Mouse (Mus musculus): Measurements from ENCODE around the gene Polr3b. TPM values are rescaled to one million over a fixed set of nuclear protein-coding genes. Genes with fewer than 3 reads are reported as not detected.

The Polr3b gene
- polyA plus RNA-seq, 1 experiment from 2014 or later, result 19.2 TPM

- 88% methylated on average over 7 of the region's 7 CpGs for WGBS
- no peak overlapping the region for H3K9ac ChIP-seq (ENCODE audit: low read length)
- no peaks in the 10 kb centered on the region for H3K36me3 ChIP-seq (ENCODE audit: control insufficient read depth, insufficient read depth, low read length)
- H3K9me3 ChIP-seq (ENCODE audit: control insufficient read depth, low read length), result no peaks in the 10 kb centered on the region
- no peak overlapping the region for H3K4me2 ChIP-seq (ENCODE audit: low read depth)
- no peak overlapping the region for H3K4me3 ChIP-seq (ENCODE audit: low read depth, low read length)
- DNase-seq (ENCODE audit: low spot score) (no peak), ATAC-seq (ENCODE audit: insufficient read depth, low FRiP score, low TSS enrichment) (no peak)
- 0 out of 2 replicates have a peak, but pooled peaks cover 3% of the 10 kb centered on the region for H3K4me1 ChIP-seq (ENCODE audit: control insufficient read depth, insufficient read depth, low read length)
- no peaks in the 10 kb centered on the region for H3K27me3 ChIP-seq (ENCODE audit: control insufficient read depth, insufficient read depth, low read length)
- no peak overlapping the region for H3K27ac ChIP-seq (ENCODE audit: low read depth, low read length)
Measured at GRCm38 (mm10) chr10:84582236-84582635, 39.9 kb upstream of the Polr3b start.

DNA sequence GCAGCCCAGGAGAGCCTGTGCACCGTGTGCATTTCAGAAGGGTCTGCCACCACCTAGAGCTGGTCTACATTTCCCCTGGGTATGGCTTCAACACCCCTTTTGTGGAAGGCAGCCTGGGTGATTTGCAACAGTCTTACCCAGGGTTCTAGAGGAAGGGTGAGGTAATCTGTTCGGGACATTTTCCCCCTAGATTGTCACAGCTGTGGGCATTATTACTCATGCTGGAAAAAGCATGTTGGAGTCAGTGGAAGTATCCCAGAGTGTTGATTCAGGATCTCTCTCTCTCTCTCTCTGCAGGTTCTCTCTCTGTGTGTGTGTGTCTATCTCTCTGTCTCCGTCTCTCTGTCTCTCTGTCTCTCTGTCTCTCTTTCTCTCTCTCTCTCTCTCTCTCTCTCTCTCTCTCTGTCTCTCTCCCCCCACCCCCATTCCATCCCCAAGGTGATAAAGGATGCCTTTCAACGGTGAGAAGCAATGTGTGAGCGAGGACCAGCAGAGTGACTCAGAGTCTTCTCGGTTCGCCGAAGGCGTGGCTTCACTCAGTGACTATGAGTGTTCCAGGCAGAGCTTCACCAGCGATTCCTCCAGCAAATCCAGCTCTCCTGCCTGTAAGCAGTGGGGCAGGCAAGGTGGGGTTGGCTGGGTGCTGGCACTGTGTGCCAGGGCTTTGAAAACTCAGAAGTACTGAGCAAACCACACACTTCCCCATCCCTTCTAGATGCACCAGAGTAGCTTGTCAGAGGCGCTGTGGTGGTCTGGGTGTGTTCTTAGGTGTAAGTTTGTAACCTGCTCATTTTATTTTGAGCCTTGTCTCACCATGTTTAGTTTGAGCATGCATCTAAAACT lies 37.4 kb upstream of the Polr3b start:
- Histone ChIP-seq H3K9me3 (ENCODE audit: control insufficient read depth, low read length) (no peaks in the 10 kb centered on the region), H3K27ac (ENCODE audit: low read depth, low read length) (no peak overlapping the region), H3K4me2 (ENCODE audit: low read depth) (no peak overlapping the region), H3K27me3 (ENCODE audit: control insufficient read depth, insufficient read depth, low read length) (no peaks in the 10 kb centered on the region), H3K4me1 (ENCODE audit: control insufficient read depth, insufficient read depth, low read length) (no peaks in the 10 kb centered on the region), H3K9ac (ENCODE audit: low read length) (no peak overlapping the region), H3K4me3 (ENCODE audit: low read depth, low read length) (no peak overlapping the region), H3K36me3 (ENCODE audit: control insufficient read depth, insufficient read depth, low read length) (no peaks in the 10 kb centered on the region)
- ATAC-seq (ENCODE audit: insufficient read depth, low FRiP score, low TSS enrichment) (no peak), DNase-seq (ENCODE audit: low spot score) (no peak)
- WGBS, result 77% methylated on average over 11 of the region's 11 CpGs

- 93% methylated on average over 2 of the region's 2 CpGs for WGBS
- no peak for DNase-seq (ENCODE audit: low spot score)
- H3K27me3 ChIP-seq (ENCODE audit: control insufficient read depth, insufficient read depth, low read length), result no peaks in the 10 kb centered on the region
- H3K9me3 ChIP-seq (ENCODE audit: control insufficient read depth, low read length), result no peaks in the 10 kb centered on the region
- no peak overlapping the region for H3K4me2 ChIP-seq (ENCODE audit: low read depth)
- H3K27ac ChIP-seq (ENCODE audit: low read depth, low read length), result no peak overlapping the region
- H3K9ac ChIP-seq (ENCODE audit: low read length), result no peak overlapping the region
- no peak for ATAC-seq (ENCODE audit: insufficient read depth, low FRiP score, low TSS enrichment)
- no peaks in the 10 kb centered on the region for H3K36me3 ChIP-seq (ENCODE audit: control insufficient read depth, insufficient read depth, low read length)
- no peaks in the 10 kb centered on the region for H3K4me1 ChIP-seq (ENCODE audit: control insufficient read depth, insufficient read depth, low read length)
- no peak overlapping the region for H3K4me3 ChIP-seq (ENCODE audit: low read depth, low read length)
Measured at GRCm38 (mm10) chr10:84585294-84585650, 36.8 kb upstream of the Polr3b start.

DNA sequence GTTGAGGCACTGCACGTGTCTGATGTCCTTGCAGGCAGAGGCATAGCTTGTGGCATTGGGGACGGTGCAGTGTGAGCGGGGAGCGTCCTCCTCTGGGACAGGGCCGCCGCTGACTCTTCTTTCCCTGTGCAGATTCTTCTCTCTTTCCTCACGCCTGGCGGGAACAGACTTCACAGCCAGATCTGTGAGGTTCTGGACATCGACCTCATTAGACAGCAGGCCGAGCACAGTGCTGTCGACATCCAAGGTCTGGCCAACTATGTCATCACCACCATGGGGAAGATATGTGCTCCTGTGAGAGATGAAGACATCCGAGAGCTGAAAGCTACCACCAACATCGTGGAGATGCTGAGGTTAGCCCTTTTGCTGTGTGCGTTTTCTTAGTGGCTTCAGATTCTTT lies 31.1 kb upstream of the Polr3b start:
- no peak for DNase-seq (ENCODE audit: low spot score)
- no peak overlapping the region for H3K9ac ChIP-seq (ENCODE audit: low read length)
- no peak for ATAC-seq (ENCODE audit: insufficient read depth, low FRiP score, low TSS enrichment)
- H3K4me3 ChIP-seq (ENCODE audit: low read depth, low read length), result no peak overlapping the region
- no peaks in the 10 kb centered on the region for H3K9me3 ChIP-seq (ENCODE audit: control insufficient read depth, low read length)
- no peaks in the 10 kb centered on the region for H3K4me1 ChIP-seq (ENCODE audit: control insufficient read depth, insufficient read depth, low read length)
- no peak overlapping the region for H3K27ac ChIP-seq (ENCODE audit: low read depth, low read length)
- WGBS, result 91% methylated on average over 14 of the region's 14 CpGs
- H3K36me3 ChIP-seq (ENCODE audit: control insufficient read depth, insufficient read depth, low read length), result no peaks in the 10 kb centered on the region
- H3K4me2 ChIP-seq (ENCODE audit: low read depth), result no peak overlapping the region
- no peaks in the 10 kb centered on the region for H3K27me3 ChIP-seq (ENCODE audit: control insufficient read depth, insufficient read depth, low read length)

- WGBS, result 98% methylated on average over 2 of the region's 2 CpGs
- no peak overlapping the region for H3K27ac ChIP-seq (ENCODE audit: low read depth, low read length)
- ATAC-seq (ENCODE audit: insufficient read depth, low FRiP score, low TSS enrichment) (no peak), DNase-seq (ENCODE audit: low spot score) (no peak)
- H3K36me3 ChIP-seq (ENCODE audit: control insufficient read depth, insufficient read depth, low read length), result no peaks in the 10 kb centered on the region
- H3K9me3 ChIP-seq (ENCODE audit: control insufficient read depth, low read length), result no peaks in the 10 kb centered on the region
- H3K27me3 ChIP-seq (ENCODE audit: control insufficient read depth, insufficient read depth, low read length), result no peaks in the 10 kb centered on the region
- H3K4me2 ChIP-seq (ENCODE audit: low read depth), result no peak overlapping the region
- no peak overlapping the region for H3K9ac ChIP-seq (ENCODE audit: low read length)
- no peak overlapping the region for H3K4me3 ChIP-seq (ENCODE audit: low read depth, low read length)
- no peaks in the 10 kb centered on the region for H3K4me1 ChIP-seq (ENCODE audit: control insufficient read depth, insufficient read depth, low read length)
Measured at GRCm38 (mm10) chr10:84591640-84592148, 30.4 kb upstream of the Polr3b start.

DNA sequence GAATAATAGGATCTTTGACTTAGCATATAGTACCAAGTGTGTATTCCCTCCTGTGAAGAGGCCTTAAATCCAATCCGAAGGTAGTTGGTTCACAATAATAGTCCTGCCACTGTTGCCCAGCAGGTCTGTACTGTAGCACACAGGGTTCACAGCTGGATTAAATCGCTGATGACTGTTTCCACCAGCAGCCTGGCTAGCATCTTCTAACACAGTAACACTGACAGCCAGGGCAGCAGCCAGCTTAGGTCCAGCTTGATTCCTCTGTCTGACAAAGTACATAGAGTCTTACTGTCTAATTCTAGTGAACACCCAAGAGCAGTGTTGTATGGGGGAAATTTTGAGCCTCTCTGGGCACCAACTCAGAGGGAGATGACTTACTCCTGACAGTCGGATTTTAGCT lies 29.3 kb upstream of the Polr3b start:
- ATAC-seq (ENCODE audit: insufficient read depth, low FRiP score, low TSS enrichment) (no peak), DNase-seq (ENCODE audit: low spot score) (no peak)
- H3K27me3 ChIP-seq (ENCODE audit: control insufficient read depth, insufficient read depth, low read length), result no peaks in the 10 kb centered on the region
- H3K9me3 ChIP-seq (ENCODE audit: control insufficient read depth, low read length), result no peaks in the 10 kb centered on the region
- H3K36me3 ChIP-seq (ENCODE audit: control insufficient read depth, insufficient read depth, low read length), result no peaks in the 10 kb centered on the region
- H3K4me2 ChIP-seq (ENCODE audit: low read depth), result no peak overlapping the region
- no peak overlapping the region for H3K9ac ChIP-seq (ENCODE audit: low read length)
- H3K27ac ChIP-seq (ENCODE audit: low read depth, low read length), result no peak overlapping the region
- H3K4me1 ChIP-seq (ENCODE audit: control insufficient read depth, insufficient read depth, low read length), result no peaks in the 10 kb centered on the region
- no peak overlapping the region for H3K4me3 ChIP-seq (ENCODE audit: low read depth, low read length)
- WGBS, result 64% methylated on average over 3 of the region's 3 CpGs

- Histone ChIP-seq H3K4me3 (ENCODE audit: low read depth, low read length) (no peak overlapping the region), H3K27ac (ENCODE audit: low read depth, low read length) (no peak overlapping the region), H3K36me3 (ENCODE audit: control insufficient read depth, insufficient read depth, low read length) (no peaks in the 10 kb centered on the region), H3K27me3 (ENCODE audit: control insufficient read depth, insufficient read depth, low read length) (no peaks in the 10 kb centered on the region), H3K4me1 (ENCODE audit: control insufficient read depth, insufficient read depth, low read length) (no peaks in the 10 kb centered on the region), H3K9ac (ENCODE audit: low read length) (no peak overlapping the region), H3K4me2 (ENCODE audit: low read depth) (no peak overlapping the region), H3K9me3 (ENCODE audit: control insufficient read depth, low read length) (no peaks in the 10 kb centered on the region)
- no peak for ATAC-seq (ENCODE audit: insufficient read depth, low FRiP score, low TSS enrichment)
- 74% methylated on average over 3 of the region's 3 CpGs for WGBS
- DNase-seq (ENCODE audit: low spot score), result no peak
Measured at GRCm38 (mm10) chr10:84597127-84597785, 24.8 kb upstream of the Polr3b start.

GRCm38 (mm10) chr10:84598172-84598571 lies 23.9 kb upstream of the Polr3b start:
- no peaks in the 10 kb centered on the region for H3K36me3 ChIP-seq (ENCODE audit: control insufficient read depth, insufficient read depth, low read length)
- no peaks in the 10 kb centered on the region for H3K9me3 ChIP-seq (ENCODE audit: control insufficient read depth, low read length)
- DNase-seq (ENCODE audit: low spot score), result no peak
- H3K4me2 ChIP-seq (ENCODE audit: low read depth), result no peak overlapping the region
- no peak overlapping the region for H3K27ac ChIP-seq (ENCODE audit: low read depth, low read length)
- no peak overlapping the region for H3K9ac ChIP-seq (ENCODE audit: low read length)
- H3K4me3 ChIP-seq (ENCODE audit: low read depth, low read length), result no peak overlapping the region
- no peaks in the 10 kb centered on the region for H3K27me3 ChIP-seq (ENCODE audit: control insufficient read depth, insufficient read depth, low read length)
- WGBS, result 12% methylated on average over 1 of the region's 1 CpGs
- H3K4me1 ChIP-seq (ENCODE audit: control insufficient read depth, insufficient read depth, low read length), result no peaks in the 10 kb centered on the region
- no peak for ATAC-seq (ENCODE audit: insufficient read depth, low FRiP score, low TSS enrichment)

DNA sequence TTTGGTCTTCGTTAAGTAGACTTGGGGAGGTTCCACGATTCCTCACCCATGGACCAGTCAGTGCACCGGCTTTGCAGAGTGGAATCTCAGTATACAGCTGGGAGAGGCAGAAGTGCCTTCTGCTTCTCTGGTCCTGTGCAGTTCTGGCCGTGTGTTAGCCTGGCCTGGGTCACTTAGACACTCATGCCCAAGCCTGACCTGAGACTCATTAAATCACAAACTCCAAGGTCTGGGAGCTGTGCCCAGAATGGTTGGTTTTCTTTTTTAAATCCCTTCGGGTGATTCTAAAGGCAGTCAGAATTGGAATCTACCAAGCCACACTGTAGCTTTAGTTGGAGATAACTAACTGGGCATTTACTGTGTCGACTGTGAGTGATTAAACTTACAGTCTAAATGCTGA lies 22.0 kb upstream of the Polr3b start:
- 86% methylated on average over 6 of the region's 6 CpGs for WGBS
- Histone ChIP-seq H3K4me3 (ENCODE audit: low read depth, low read length) (no peak overlapping the region), H3K4me2 (ENCODE audit: low read depth) (no peak overlapping the region), H3K36me3 (ENCODE audit: control insufficient read depth, insufficient read depth, low read length) (no peaks in the 10 kb centered on the region), H3K9ac (ENCODE audit: low read length) (no peak overlapping the region), H3K27ac (ENCODE audit: low read depth, low read length) (no peak overlapping the region), H3K27me3 (ENCODE audit: control insufficient read depth, insufficient read depth, low read length) (no peaks in the 10 kb centered on the region), H3K9me3 (ENCODE audit: control insufficient read depth, low read length) (no peaks in the 10 kb centered on the region), H3K4me1 (ENCODE audit: control insufficient read depth, insufficient read depth, low read length) (no peaks in the 10 kb centered on the region)
- DNase-seq (ENCODE audit: low spot score) (no peak), ATAC-seq (ENCODE audit: insufficient read depth, low FRiP score, low TSS enrichment) (no peak)
